Mouse (Mus musculus) cerebellum, adult 2 months (tissue): Measurements from ENCODE around the gene Mvb12b.

ENCODE experiments used
- CTCF ChIP-seq: fragments of 200-500 bp; IDR thresholded peaks from 2 replicates; pipeline ENCODE4 v1.5.1; 2011; ENCODE audit warnings: low read depth, mild to moderate bottlenecking, control low read depth, low read length, moderate library complexity, borderline replicate concordance; ENCODE audit not compliant: insufficient read depth
- POLR2A ChIP-seq: fragments of 200-500 bp; IDR thresholded peaks from 2 replicates; pipeline ENCODE4 v1.6.1; 2011; ENCODE audit warnings: low read length, control low read depth, borderline replicate concordance; ENCODE audit not compliant: insufficient read depth

- no peak for TF ChIP-seq CTCF
- no peak for TF ChIP-seq POLR2A
Measured at GRCm38 (mm10) chr2:33808032-33808431, 79.7 kb downstream of the Mvb12b start.
